23 mouse cellular contexts compared by ENCODE assay signal in the genomic region with DNA sequence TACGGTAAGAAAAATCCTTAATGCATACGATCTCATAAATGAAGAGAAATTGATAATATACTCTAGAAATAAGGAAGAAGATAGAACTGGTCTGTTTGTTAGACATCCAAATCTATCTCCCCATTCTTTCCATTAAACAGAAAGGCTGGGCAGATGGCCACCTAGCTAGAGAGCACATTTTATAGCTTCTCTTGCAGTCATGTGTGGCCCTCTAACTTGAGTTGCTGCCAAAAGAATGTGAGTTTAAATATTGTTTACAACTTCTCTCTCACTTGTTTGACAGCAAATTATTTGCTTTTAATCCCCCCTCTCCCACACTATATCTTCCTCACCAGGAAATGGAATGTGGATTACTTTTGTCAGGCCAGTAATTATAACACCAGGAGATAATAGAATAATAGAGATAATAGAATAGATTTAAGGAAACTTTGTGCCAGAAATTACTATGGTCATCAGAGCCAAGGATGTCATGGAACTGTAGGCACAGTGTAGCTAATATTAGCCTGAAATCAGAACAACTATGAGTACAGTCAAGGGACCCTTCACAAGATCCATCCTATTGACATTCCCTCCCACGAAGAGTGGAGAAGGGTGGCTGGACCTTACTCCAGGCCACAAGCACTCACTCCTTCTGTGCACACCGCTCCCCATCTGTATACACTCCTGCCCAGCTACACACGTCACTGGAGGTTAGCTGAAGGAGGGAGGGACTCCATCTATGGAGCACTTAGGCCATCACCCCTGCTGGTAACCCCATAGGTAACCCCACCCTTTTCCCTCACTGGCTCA. TPM values are rescaled to one million over a fixed set of nuclear protein-coding genes. Genes with fewer than 3 reads are reported as not detected.
A peak's percentile ranks its signal among the peaks of the same experiment; 100 is the strongest.
DNase-seq lines count a peak whose midpoint lies in the region; ATAC-seq and TF ChIP-seq lines count a peak whose summit lies in the region.
"Had no signal": no experiment of that assay in that cellular context is flagged by ENCODE, and none has a peak within 500 bp of the region (broad histone marks: within the 10 kb centered on the region; RNA-seq: fewer than 3 reads in every experiment).

No protein-coding gene starts in this region.

- H3K4me2 ChIP-seq in intestine, embryonic 14.5 days (ENCODE audit: low read length) = no peak overlapping the region
- H3K4me2 ChIP-seq in intestine, postnatal 0 days (replicated peaks; ENCODE audit: low read depth) = no peak overlapping the region
- no peak overlapping the region for H3K4me2 ChIP-seq in liver, embryonic 16.5 days (ENCODE audit: low read depth, low read length)
- H3K4me2 ChIP-seq in intestine, embryonic 15.5 days (replicated peaks) = no peak overlapping the region
- no peak overlapping the region for H3K4me2 ChIP-seq in stomach, embryonic 15.5 days
- H3K4me2 ChIP-seq: heart, embryonic 11.5 days; limb, embryonic 13.5 days; neural tube, embryonic 15.5 days had no signal

- H3K36me3 ChIP-seq in intestine, embryonic 14.5 days (ENCODE audit: control insufficient read depth, insufficient read depth, low read length) = no peaks in the 10 kb centered on the region
- no peaks in the 10 kb centered on the region for H3K36me3 ChIP-seq in intestine, postnatal 0 days (ENCODE audit: control insufficient read depth, insufficient read depth)
- H3K36me3 ChIP-seq in liver, embryonic 16.5 days (ENCODE audit: control insufficient read depth, insufficient read depth) = peaks cover 5% of the 10 kb centered on the region; the same call in 1 of the 2 replicates
- H3K36me3 ChIP-seq in intestine, embryonic 15.5 days = no peaks in the 10 kb centered on the region
- no peaks in the 10 kb centered on the region for H3K36me3 ChIP-seq in stomach, embryonic 15.5 days
- H3K36me3 ChIP-seq: limb, embryonic 13.5 days; neural tube, embryonic 15.5 days had no signal

- peaks cover 14% of the 10 kb centered on the region for H3K4me1 ChIP-seq in intestine, embryonic 14.5 days (replicated peaks; ENCODE audit: control insufficient read depth, insufficient read depth, low read length)
- no peaks in the 10 kb centered on the region; the same call in 1 of the 2 replicates for H3K4me1 ChIP-seq in intestine, postnatal 0 days (replicated peaks; ENCODE audit: control insufficient read depth, insufficient read depth, low read length)
- H3K4me1 ChIP-seq in liver, embryonic 16.5 days (ENCODE audit: control insufficient read depth, low read depth, low read length) = peaks cover 6% of the 10 kb centered on the region; the same call in 1 of the 2 replicates
- H3K4me1 ChIP-seq in intestine, embryonic 15.5 days (replicated peaks) = peaks cover 3% of the 10 kb centered on the region; the same call in 1 of the 2 replicates
- H3K4me1 ChIP-seq in stomach, embryonic 15.5 days = peaks cover 11% of the 10 kb centered on the region; the same call in 1 of the 2 replicates
- H3K4me1 ChIP-seq: hindbrain, embryonic 10.5 days; neural tube, embryonic 15.5 days had no signal

- 67% methylated on average over 5 of the region's 5 CpGs for WGBS in intestine, embryonic 14.5 days
- WGBS in intestine, postnatal 0 days = 57% methylated on average over 5 of the region's 5 CpGs
- WGBS in liver, embryonic 16.5 days (ENCODE audit: insufficient replicate concordance) = 77% methylated on average over 5 of the region's 5 CpGs
- WGBS in intestine, embryonic 15.5 days = 54% methylated on average over 5 of the region's 5 CpGs
- 50% methylated on average over 5 of the region's 5 CpGs for WGBS in stomach, embryonic 15.5 days

- TF ChIP-seq CTCF in intestine, postnatal 0 days (IDR thresholded peaks at IDR 0.05; ENCODE audit: low read depth) = no peak

- peak overlapping the region; percentile 47 for H3K27ac ChIP-seq in intestine, embryonic 14.5 days (ENCODE audit: low read depth)
- no peak overlapping the region for H3K27ac ChIP-seq in intestine, postnatal 0 days (ENCODE audit: low read depth, low read length)
- no peak overlapping the region for H3K27ac ChIP-seq in liver, embryonic 16.5 days (ENCODE audit: low read length)
- H3K27ac ChIP-seq in intestine, embryonic 15.5 days = 0 out of 2 replicates have a peak overlapping the region, but pooled peaks have one; percentile 33
- H3K27ac ChIP-seq in stomach, embryonic 15.5 days = peak overlapping the region; percentile 38; the same call in 1 of the 2 replicates
- H3K27ac ChIP-seq: hindbrain, embryonic 10.5 days; limb, embryonic 13.5 days; neural tube, embryonic 15.5 days had no signal

- no peak overlapping the region for H3K4me3 ChIP-seq in intestine, embryonic 14.5 days (ENCODE audit: low read depth, low read length)
- H3K4me3 ChIP-seq in intestine, postnatal 0 days (ENCODE audit: low read depth, low read length) = no peak overlapping the region
- no peak overlapping the region for H3K4me3 ChIP-seq in liver, embryonic 16.5 days (ENCODE audit: low read depth, low read length)
- no peak overlapping the region for H3K4me3 ChIP-seq in intestine, embryonic 15.5 days (replicated peaks)
- no peak overlapping the region for H3K4me3 ChIP-seq in stomach, embryonic 15.5 days (replicated peaks)
- H3K4me3 ChIP-seq: hindbrain, embryonic 10.5 days; limb, embryonic 13.5 days; neural tube, embryonic 15.5 days had no signal

- no peaks in the 10 kb centered on the region for H3K27me3 ChIP-seq in intestine, embryonic 14.5 days (replicated peaks; ENCODE audit: control insufficient read depth, insufficient read depth, low read length)
- no peaks in the 10 kb centered on the region for H3K27me3 ChIP-seq in intestine, postnatal 0 days (replicated peaks; ENCODE audit: control insufficient read depth, insufficient read depth, low read length)
- no peaks in the 10 kb centered on the region for H3K27me3 ChIP-seq in liver, embryonic 16.5 days (ENCODE audit: control insufficient read depth, insufficient read depth, low read depth, low read length)
- no peaks in the 10 kb centered on the region for H3K27me3 ChIP-seq in intestine, embryonic 15.5 days (replicated peaks)
- no peaks in the 10 kb centered on the region for H3K27me3 ChIP-seq in stomach, embryonic 15.5 days (replicated peaks)
- H3K27me3 ChIP-seq: limb, embryonic 13.5 days; neural tube, embryonic 15.5 days had no signal

- no peak overlapping the region for H3K9ac ChIP-seq in intestine, embryonic 14.5 days (ENCODE audit: low read length)
- H3K9ac ChIP-seq in intestine, postnatal 0 days (ENCODE audit: low read depth, low read length) = no peak overlapping the region
- H3K9ac ChIP-seq in liver, embryonic 16.5 days (ENCODE audit: low read depth, low read length) = no peak overlapping the region
- no peak overlapping the region for H3K9ac ChIP-seq in intestine, embryonic 15.5 days
- no peak overlapping the region for H3K9ac ChIP-seq in stomach, embryonic 15.5 days
- H3K9ac ChIP-seq: limb, embryonic 13.5 days; neural tube, embryonic 15.5 days had no signal

- no peaks in the 10 kb centered on the region for H3K9me3 ChIP-seq in intestine, embryonic 14.5 days (ENCODE audit: control insufficient read depth, low read length)
- no peaks in the 10 kb centered on the region for H3K9me3 ChIP-seq in intestine, postnatal 0 days (ENCODE audit: control insufficient read depth)
- no peaks in the 10 kb centered on the region for H3K9me3 ChIP-seq in liver, embryonic 16.5 days (replicated peaks; ENCODE audit: control insufficient read depth, low read length)
- H3K9me3 ChIP-seq in intestine, embryonic 15.5 days = no peaks in the 10 kb centered on the region
- no peaks in the 10 kb centered on the region for H3K9me3 ChIP-seq in stomach, embryonic 15.5 days
- H3K9me3 ChIP-seq: hindbrain, embryonic 10.5 days; limb, embryonic 13.5 days; neural tube, embryonic 15.5 days had no signal

- ATAC-seq in intestine, embryonic 14.5 days (replicated peaks; ENCODE audit: low FRiP score, low TSS enrichment, low read depth) = no peak
- ATAC-seq in intestine, postnatal 0 days = no peak
- ATAC-seq in liver, embryonic 16.5 days (ENCODE audit: low read depth) = 0 out of 2 replicates have a peak, but pooled peaks have one; percentile 16
- ATAC-seq in intestine, embryonic 15.5 days = peak; percentile 53; the same call in 1 of the 2 replicates
- ATAC-seq in stomach, embryonic 15.5 days (ENCODE audit: insufficient read depth, low FRiP score, low read depth) = peak; percentile 27; the same call in 1 of the 2 replicates
- ATAC-seq: midbrain, embryonic 16.5 days had no signal

- no peak for DNase-seq in intestine, embryonic 14.5 days (ENCODE audit: low spot score)
- no peak for DNase-seq in liver
- no peak for DNase-seq in layer of hippocampus, postnatal 25 days (ENCODE audit: extremely low spot score in 1 of 2, low spot score in 1 of 2)
- DNase-seq: cerebellum, adult 18-20 months; cerebellum, postnatal 25 days; kidney, postnatal 36 days; thymus, adult 2 months had no signal

RNA-seq across cellular contexts. Expression of a gene that starts 23.8 kb away (rescaled TPM):
- polyA plus RNA-seq in intestine, embryonic 14.5 days (2014; fragmentation: Nextera tagmentation; extraction: Ambion mirVana) = not detected in 2 replicates
- not detected in 2 replicates for polyA plus RNA-seq in intestine, postnatal 0 days (2015; fragmentation: Nextera tagmentation; extraction: Ambion mirVana)
- polyA plus RNA-seq in liver, embryonic 16.5 days (2015; fragmentation: Nextera tagmentation; extraction: Ambion mirVana) = not detected in 2 replicates
- polyA plus RNA-seq in intestine, embryonic 15.5 days (2015; fragmentation: Nextera tagmentation; extraction: Ambion mirVana) = not detected in 2 replicates
- not detected in 2 replicates for polyA plus RNA-seq in stomach, embryonic 15.5 days (2015; fragmentation: Nextera tagmentation; extraction: Ambion mirVana)
- total RNA-seq in layer of hippocampus, postnatal 25 days (2021) = not detected
- total RNA-seq: adrenal gland, adult 18-20 months; adrenal gland, postnatal 4 days; gastrocnemius, adult 18-20 months; gastrocnemius, postnatal 4 days; layer of hippocampus, postnatal 14 days; left cerebral cortex, postnatal 10 days had no signal
- polyA plus RNA-seq: forebrain, embryonic 11.5 days; heart, embryonic 11.5 days; hindbrain, embryonic 10.5 days; limb, embryonic 13.5 days; midbrain, embryonic 16.5 days; neural tube, embryonic 15.5 days; thymus, adult 2 months had no signal

RNA-seq across cellular contexts. Expression of a gene that starts 28.0 kb away (rescaled TPM):
- 11.0 and 12.1 TPM in 2 replicates for polyA plus RNA-seq in intestine, embryonic 14.5 days (2014; fragmentation: Nextera tagmentation; extraction: Ambion mirVana)
- 2.1 and 2.2 TPM in 2 replicates for polyA plus RNA-seq in intestine, postnatal 0 days (2015; fragmentation: Nextera tagmentation; extraction: Ambion mirVana)
- 3.7 and 3.8 TPM in 2 replicates for polyA plus RNA-seq in liver, embryonic 16.5 days (2015; fragmentation: Nextera tagmentation; extraction: Ambion mirVana)
- polyA plus RNA-seq in intestine, embryonic 15.5 days (2015; fragmentation: Nextera tagmentation; extraction: Ambion mirVana) = 8.4 and 8.8 TPM in 2 replicates
- 10.1 and 10.9 TPM in 2 replicates for polyA plus RNA-seq in stomach, embryonic 15.5 days (2015; fragmentation: Nextera tagmentation; extraction: Ambion mirVana)
- 10 to 100 TPM in 1 of 2 experiments, 1 to 10 TPM in 1; 9.7 to 14.7 TPM for total RNA-seq in layer of hippocampus, postnatal 25 days (2021)

RNA-seq across cellular contexts. Expression of a gene that starts 28.1 kb away (rescaled TPM):
- 12.6 and 12.7 TPM in 2 replicates for polyA plus RNA-seq in intestine, embryonic 14.5 days (2014; fragmentation: Nextera tagmentation; extraction: Ambion mirVana)
- 6.8 and 8.0 TPM in 2 replicates for polyA plus RNA-seq in intestine, postnatal 0 days (2015; fragmentation: Nextera tagmentation; extraction: Ambion mirVana)
- 5.2 and 5.5 TPM in 2 replicates for polyA plus RNA-seq in liver, embryonic 16.5 days (2015; fragmentation: Nextera tagmentation; extraction: Ambion mirVana)
- 13.2 and 13.5 TPM in 2 replicates for polyA plus RNA-seq in intestine, embryonic 15.5 days (2015; fragmentation: Nextera tagmentation; extraction: Ambion mirVana)
- polyA plus RNA-seq in stomach, embryonic 15.5 days (2015; fragmentation: Nextera tagmentation; extraction: Ambion mirVana) = 12.6 and 13.8 TPM in 2 replicates
- total RNA-seq in layer of hippocampus, postnatal 25 days (2021) = 10 to 100 TPM; 61.4 to 61.8 TPM

RNA-seq across cellular contexts. Expression of a gene that starts 43.4 kb away (rescaled TPM):
- 0.16 and 0.23 TPM in 2 replicates for polyA plus RNA-seq in intestine, embryonic 14.5 days (2014; fragmentation: Nextera tagmentation; extraction: Ambion mirVana)
- 0.14 and 0.25 TPM in 2 replicates for polyA plus RNA-seq in intestine, postnatal 0 days (2015; fragmentation: Nextera tagmentation; extraction: Ambion mirVana)
- polyA plus RNA-seq in liver, embryonic 16.5 days (2015; fragmentation: Nextera tagmentation; extraction: Ambion mirVana) = not detected in 2 replicates
- 0.13 and 0.14 TPM in 2 replicates for polyA plus RNA-seq in intestine, embryonic 15.5 days (2015; fragmentation: Nextera tagmentation; extraction: Ambion mirVana)
- 0.50 and 0.59 TPM in 2 replicates for polyA plus RNA-seq in stomach, embryonic 15.5 days (2015; fragmentation: Nextera tagmentation; extraction: Ambion mirVana)
- not detected for total RNA-seq in layer of hippocampus, postnatal 25 days (2021)
- polyA plus RNA-seq: forebrain, embryonic 11.5 days; hindbrain, embryonic 10.5 days; limb, embryonic 13.5 days; midbrain, embryonic 16.5 days; neural tube, embryonic 15.5 days had no signal

Comparison
In these comparisons a context has a peak if more than half of its experiments do, and no peak if none do; other contexts are left out.
1. ATAC-seq: peak in liver, embryonic 16.5 days (single experiment), intestine, embryonic 15.5 days (single experiment) and stomach, embryonic 15.5 days (single experiment); none in intestine, embryonic 14.5 days (single experiment) and intestine, postnatal 0 days (single experiment).
2. H3K27ac ChIP-seq: peak in intestine, embryonic 14.5 days (single experiment), intestine, embryonic 15.5 days (single experiment) and stomach, embryonic 15.5 days (single experiment); none in intestine, postnatal 0 days (single experiment) and liver, embryonic 16.5 days (single experiment).